Mouse (Mus musculus) adrenal gland (tissue): ENCODE measurements around the gene Gtf3a.

Source experiments
- intact Hi-C: fragments of 180-260 bp; cut with DNase I; formaldehyde crosslinking; loops from one replicate; pipeline ENCODE4 v1.15.1; 2025
- long read RNA-seq, 2 experiments: library from polyadenylated mRNA; unstranded; transcript quantifications; one replicate each; pipeline ENCODE4 v2.0.0; 2020; ENCODE audit warnings: borderline replicate concordance in 1 of 2; ENCODE audit not compliant: insufficient replicate concordance in 1 of 2

Gene Gtf3a
- long read RNA-seq, experiment 1, transcript Gtf3a-204 (9 exons, 1,298 nt), result major isoform, 34 of 43 reads
- long read RNA-seq, experiment 1, partial matches to known transcripts, result 2 of 43 reads
- long read RNA-seq, experiment 1, other reads (novel, unspliced or antisense), result 3 of 43 reads
- long read RNA-seq, experiment 2, transcript Gtf3a-204 (9 exons, 1,298 nt), result major isoform, 37 of 52 reads
- long read RNA-seq, experiment 2, transcript Gtf3a-201 (8 exons, 1,426 nt), result minor isoform, 9 of 52 reads
- long read RNA-seq, experiment 2, partial matches to known transcripts, result 1 of 52 reads
- long read RNA-seq, experiment 2, other reads (novel, unspliced or antisense), result 5 of 52 reads

DNA sequence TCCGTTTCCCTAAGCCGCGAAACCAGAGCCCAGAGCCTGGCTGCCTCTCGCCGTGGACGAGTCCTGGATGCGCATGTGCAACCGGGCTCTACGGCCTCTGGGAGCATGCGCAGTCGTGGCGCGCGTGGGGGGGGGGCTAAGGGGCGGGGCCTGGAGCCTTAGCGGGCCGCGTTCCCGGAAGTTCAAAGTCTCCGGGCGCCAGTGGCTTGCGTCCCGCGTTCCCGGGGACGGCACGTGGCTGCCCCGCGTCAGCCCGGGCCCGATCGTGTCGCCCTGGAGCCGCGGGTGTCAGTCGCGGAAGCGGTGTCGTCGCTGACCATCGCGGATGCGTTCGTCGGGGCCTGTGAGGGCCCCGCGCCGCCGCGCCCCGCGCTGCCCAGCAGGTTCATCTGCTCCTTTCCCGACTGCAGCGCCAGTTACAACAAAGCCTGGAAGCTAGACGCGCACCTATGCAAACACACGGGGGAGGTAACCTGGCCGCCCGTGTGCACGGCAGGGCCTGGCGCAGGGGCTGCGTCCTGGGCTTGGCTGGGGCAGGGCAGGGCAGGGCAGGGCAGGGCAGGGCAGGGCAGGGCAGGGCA, at the start of gene Gtf3a:
Gene Gtf3a (plus strand): TSS at position 150 of the 581 bp plus-strand sequence.
- intact Hi-C loops, result loop anchor here (1.0 kb wide), 1 partner anchor 15 kb away; the partner anchor contains the start of gene Mtif3

DNA sequence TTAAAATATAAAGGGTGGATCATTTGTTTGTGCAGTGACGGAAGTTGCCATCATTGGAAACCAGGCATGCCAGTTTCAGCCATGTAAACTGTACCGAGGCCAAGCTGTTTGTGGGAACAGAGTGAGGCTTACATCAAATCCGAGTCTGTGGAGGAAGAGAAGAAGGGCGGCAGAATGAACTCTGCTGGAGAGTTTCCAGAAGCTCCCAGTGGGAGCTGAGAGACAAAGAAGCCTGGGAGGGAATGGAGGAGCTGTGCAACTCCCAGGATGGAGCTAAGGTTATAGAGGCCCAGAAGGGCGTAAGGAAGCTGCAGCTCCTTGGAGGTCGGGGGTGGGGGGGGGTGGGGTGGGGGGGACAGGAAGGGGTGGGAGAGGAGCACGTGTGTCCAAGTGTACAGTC, 48.1 kb upstream of the Gtf3a start:
- intact Hi-C loops, result no loop called here

DNA sequence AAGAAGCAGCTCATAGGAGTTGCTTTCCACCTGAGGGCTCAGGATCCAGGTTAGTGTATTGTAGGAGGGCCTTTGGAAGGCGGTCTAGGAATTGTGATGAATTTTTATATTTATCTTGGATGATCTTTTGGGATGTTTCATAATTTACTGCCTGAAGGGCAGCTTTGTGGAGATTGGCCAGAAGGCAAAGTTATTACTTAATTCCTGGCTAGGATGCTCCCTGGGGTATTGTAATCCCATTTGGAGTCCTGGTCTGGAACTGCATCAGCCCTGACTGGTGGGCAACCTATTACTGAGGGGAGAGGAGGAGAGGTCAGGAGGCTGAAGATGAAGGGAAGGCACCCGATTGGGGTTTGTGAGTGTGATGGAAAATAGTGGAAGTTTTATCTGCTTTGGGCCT, 47.0 kb upstream of the Gtf3a start:
- intact Hi-C loops, result no loop called here

GRCm38 (mm10) chr5:146904404-146904803, 44.1 kb upstream of the Gtf3a start:
- intact Hi-C loops, result loop anchor here (1.0 kb wide), 2 partner anchors 198 to 229 kb away; no protein-coding TSS in a partner anchor

GRCm38 (mm10) chr5:146905486-146906172, 42.8 kb upstream of the Gtf3a start:
- intact Hi-C loops, result loop anchor here (2.0 kb wide), 1 partner anchor 413 kb away; no protein-coding TSS in a partner anchor

- intact Hi-C loops, result loop anchor here (2.0 kb wide), 1 partner anchor 411 kb away; no protein-coding TSS in a partner anchor
These were observed 40.9 kb upstream of the Gtf3a start for GRCm38 (mm10) chr5:146907533-146907932.

DNA sequence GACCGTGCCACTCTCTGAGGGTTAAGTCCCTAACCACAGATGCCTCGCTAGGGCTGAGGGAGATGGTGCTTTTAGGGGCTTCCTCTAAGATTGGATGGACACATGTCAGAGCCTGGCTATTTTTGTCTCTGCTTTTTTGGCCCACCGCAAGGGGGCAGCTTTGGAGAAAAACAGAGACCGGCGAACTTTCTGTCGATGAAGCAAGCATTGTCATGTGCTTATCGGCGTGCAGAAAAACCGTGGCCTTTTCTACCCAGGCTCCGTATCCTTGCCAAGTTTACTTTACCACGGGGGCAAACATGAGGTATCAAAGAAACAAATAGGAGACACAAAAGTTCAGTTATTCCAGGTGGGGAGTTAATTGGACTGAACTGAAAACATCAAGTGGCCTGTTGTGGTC, 39.8 kb upstream of the Gtf3a start:
- intact Hi-C loops, result no loop called here

- intact Hi-C loops, result no loop called here
These were observed 36.3 kb upstream of the Gtf3a start for GRCm38 (mm10) chr5:146912206-146912605.

GRCm38 (mm10) chr5:146913355-146913754, 35.1 kb upstream of the Gtf3a start:
- intact Hi-C loops, result no loop called here

DNA sequence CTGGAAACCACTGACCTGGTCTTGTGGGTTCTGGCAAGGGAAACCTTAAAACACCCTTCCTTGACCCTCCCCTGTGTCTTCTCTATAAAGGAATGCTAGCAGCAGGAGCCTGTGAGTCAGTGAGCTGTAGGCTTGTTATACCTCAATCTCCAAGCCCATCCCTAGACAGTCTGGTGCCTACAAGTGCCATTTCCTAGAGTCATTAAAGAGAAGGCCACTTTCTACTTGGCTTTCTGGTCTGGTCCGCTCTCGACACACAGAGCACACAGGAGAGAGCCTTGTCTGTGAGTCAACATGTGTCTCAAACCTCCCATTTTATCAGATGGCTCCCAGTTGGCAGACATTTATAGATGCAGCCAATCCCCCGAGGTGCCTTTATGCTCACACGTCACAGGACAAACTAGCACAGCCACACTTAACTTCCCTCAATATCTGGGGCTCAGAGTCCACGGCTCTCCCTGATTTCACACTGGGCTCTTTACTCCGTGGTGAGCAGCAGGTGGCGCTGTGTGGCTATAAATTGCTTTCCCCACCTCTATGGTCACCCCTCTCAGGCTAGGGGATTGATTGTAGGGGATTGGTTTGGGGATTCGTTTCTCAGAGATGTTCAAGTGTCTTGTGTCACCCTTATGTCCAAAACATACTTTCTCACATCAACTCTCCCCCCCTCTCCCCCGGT, 34.2 kb upstream of the Gtf3a start:
- intact Hi-C loops, result no loop called here

- intact Hi-C loops, result loop anchor here (5.0 kb wide), 1 partner anchor 311 kb away; no protein-coding TSS in a partner anchor
These were observed 32.2 kb upstream of the Gtf3a start for GRCm38 (mm10) chr5:146916273-146916672.

DNA sequence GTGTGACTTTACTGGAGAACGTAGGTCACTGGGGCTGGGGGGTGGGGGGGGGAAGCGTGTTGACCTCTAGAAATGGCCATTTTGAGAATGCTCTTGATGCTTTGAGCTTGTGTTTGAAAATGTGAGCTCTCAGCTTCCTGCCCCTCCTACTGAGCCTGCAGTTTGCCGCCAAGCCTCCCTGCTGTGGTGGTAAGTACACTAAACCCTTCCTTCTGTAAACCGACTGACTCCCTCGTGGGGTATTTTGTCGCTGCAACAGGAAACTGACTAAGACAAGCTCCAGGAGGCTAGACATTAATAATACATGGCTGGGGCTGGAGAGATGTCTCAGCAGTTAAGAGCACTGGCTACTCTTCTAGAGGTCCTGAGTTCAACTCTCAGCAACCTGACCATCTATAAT, 31.7 kb upstream of the Gtf3a start:
- intact Hi-C loops, result loop anchor here (5.0 kb wide), 1 partner anchor 310 kb away; no protein-coding TSS in a partner anchor

- intact Hi-C loops, result loop anchor here (5.0 kb wide), 1 partner anchor 310 kb away; no protein-coding TSS in a partner anchor
These were observed 31.1 kb upstream of the Gtf3a start for GRCm38 (mm10) chr5:146917357-146917756.

GRCm38 (mm10) chr5:146919874-146920273, 28.6 kb upstream of the Gtf3a start:
- intact Hi-C loops, result loop anchor here (5.0 kb wide), 1 partner anchor 307 kb away; no protein-coding TSS in a partner anchor

- intact Hi-C loops, result no loop called here
These were observed 27.9 kb upstream of the Gtf3a start for GRCm38 (mm10) chr5:146920314-146921161.

DNA sequence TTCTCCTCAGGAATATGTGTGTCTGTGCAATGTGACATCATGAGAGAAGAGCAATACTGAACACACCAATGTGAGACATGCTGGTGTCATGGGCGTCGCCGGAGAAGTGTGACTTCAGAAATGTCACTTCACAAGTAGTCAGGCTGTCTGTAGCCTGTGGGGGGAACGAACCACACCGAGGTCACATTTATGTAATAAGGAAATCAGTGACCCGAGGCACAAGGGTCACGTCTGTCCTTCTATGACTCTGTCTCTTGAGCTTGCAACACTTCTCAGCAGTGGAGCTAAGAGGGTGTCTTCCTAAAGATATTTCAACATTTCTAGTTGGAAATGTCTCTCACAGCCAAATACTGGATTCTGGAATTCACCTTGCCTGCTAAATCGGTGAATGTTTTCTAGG, 27.2 kb upstream of the Gtf3a start:
- intact Hi-C loops, result no loop called here

DNA sequence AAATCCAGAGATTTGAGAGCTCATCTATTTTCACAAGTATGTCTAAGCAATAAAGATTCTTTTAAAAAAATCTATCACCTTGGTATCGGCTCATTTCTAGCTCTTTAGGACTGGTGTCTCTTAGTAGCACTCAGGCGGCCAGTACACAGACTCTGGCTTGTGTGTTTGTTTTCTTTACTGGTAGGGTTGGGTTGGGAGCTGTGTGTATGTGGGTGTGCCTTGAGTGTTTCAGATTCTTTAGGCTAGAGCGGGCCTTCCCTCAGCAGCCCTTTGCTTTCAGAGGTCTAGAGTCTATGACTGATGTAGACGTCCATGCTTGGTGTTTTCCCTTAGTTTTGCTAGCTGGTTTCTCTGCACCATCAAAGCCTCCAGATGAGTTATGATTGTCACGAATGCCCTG, 24.9 kb upstream of the Gtf3a start:
- intact Hi-C loops, result no loop called here

- intact Hi-C loops, result no loop called here
These were observed 21.8 kb upstream of the Gtf3a start for GRCm38 (mm10) chr5:146926673-146927072.

- intact Hi-C loops, result no loop called here
These were observed 17.0 kb upstream of the Gtf3a start for GRCm38 (mm10) chr5:146931422-146931821.

GRCm38 (mm10) chr5:146931904-146932553, 16.4 kb upstream of the Gtf3a start:
- intact Hi-C loops, result no loop called here
